Mouse (Mus musculus): ENCODE measurements around the gene Rbfox1. TPM values are rescaled to one million over a fixed set of nuclear protein-coding genes. Genes with fewer than 3 reads are reported as not detected.

Rbfox1 gene
- polyA plus RNA-seq, 1 experiment, result 4.0 TPM

- TF ChIP-seq CTCF (IDR thresholded peaks at IDR 0.05; ENCODE audit: insufficient read depth, low read length) (peak; percentile 72), POLR2A (IDR thresholded peaks at IDR 0.05; ENCODE audit: borderline replicate concordance, extremely low read depth, low read depth, low read length) (no peak)
- Histone ChIP-seq H3K4me1 (ENCODE audit: control insufficient read depth, insufficient read depth, low read length) (no peaks in the 10 kb centered on the region), H3K4me3 (replicated peaks; ENCODE audit: extremely low read depth, low read depth, low read length) (no peak overlapping the region)
- 59% methylated on average over 5 of the region's 5 CpGs for WGBS
- peak; percentile 9 for DNase-seq
These were observed 618.6 kb downstream of the Rbfox1 start for GRCm38 (mm10) chr16:6503573-6504331.

- no peak for TF ChIP-seq POLR2A (IDR thresholded peaks at IDR 0.05; ENCODE audit: borderline replicate concordance, extremely low read depth, low read depth, low read length)
- no peak for TF ChIP-seq CTCF (IDR thresholded peaks at IDR 0.05; ENCODE audit: insufficient read depth, low read length)
- WGBS, result 59% methylated on average over 5 of the region's 5 CpGs
- Histone ChIP-seq H3K4me1 (ENCODE audit: control insufficient read depth, insufficient read depth, low read length) (no peaks in the 10 kb centered on the region), H3K4me3 (replicated peaks; ENCODE audit: extremely low read depth, low read depth, low read length) (no peak overlapping the region)
- DNase-seq, result no peak
These were observed 623.8 kb downstream of the Rbfox1 start for GRCm38 (mm10) chr16:6508924-6509323.

DNA sequence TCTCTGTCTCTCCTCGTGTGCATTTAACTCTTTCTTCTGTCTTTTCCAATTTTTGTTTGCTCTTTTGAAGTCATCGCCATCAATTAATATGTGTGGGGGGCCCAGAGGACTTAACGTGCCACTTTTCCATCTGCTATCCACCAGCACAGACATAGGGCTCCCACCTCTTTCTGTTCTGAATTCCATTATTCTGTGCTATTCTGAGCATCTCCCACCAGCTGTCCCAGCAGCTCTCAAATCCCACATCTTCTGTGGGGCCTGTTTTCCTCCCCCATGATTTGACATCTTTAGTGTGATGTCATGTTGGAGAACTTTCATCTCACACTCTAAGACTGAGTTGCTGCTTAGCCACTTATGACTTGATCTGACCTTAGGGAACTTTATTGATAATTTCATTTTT, 634.3 kb downstream of the Rbfox1 start:
- no peaks in the 10 kb centered on the region for H3K4me1 ChIP-seq (ENCODE audit: control insufficient read depth, insufficient read depth, low read length)
- 70% methylated on average over 3 of the region's 3 CpGs for WGBS
- DNase-seq, result no peak
- no peak overlapping the region for H3K4me3 ChIP-seq (replicated peaks; ENCODE audit: extremely low read depth, low read depth, low read length)
- TF ChIP-seq CTCF (IDR thresholded peaks at IDR 0.05; ENCODE audit: insufficient read depth, low read length), result no peak
- TF ChIP-seq POLR2A (IDR thresholded peaks at IDR 0.05; ENCODE audit: borderline replicate concordance, extremely low read depth, low read depth, low read length), result no peak

- Histone ChIP-seq H3K4me1 (ENCODE audit: control insufficient read depth, insufficient read depth, low read length) (no peaks in the 10 kb centered on the region), H3K4me3 (replicated peaks; ENCODE audit: extremely low read depth, low read depth, low read length) (no peak overlapping the region)
- no peak for DNase-seq
- WGBS, result 54% methylated on average over 3 of the region's 3 CpGs
- no peak for TF ChIP-seq CTCF (IDR thresholded peaks at IDR 0.05; ENCODE audit: insufficient read depth, low read length)
These were observed 640.5 kb downstream of the Rbfox1 start for GRCm38 (mm10) chr16:6525507-6526170.

- no peak for TF ChIP-seq POLR2A (IDR thresholded peaks at IDR 0.05; ENCODE audit: borderline replicate concordance, extremely low read depth, low read depth, low read length)
- no peak for TF ChIP-seq CTCF (IDR thresholded peaks at IDR 0.05; ENCODE audit: insufficient read depth, low read length)
- Histone ChIP-seq H3K4me3 (replicated peaks; ENCODE audit: extremely low read depth, low read depth, low read length) (no peak overlapping the region), H3K4me1 (ENCODE audit: control insufficient read depth, insufficient read depth, low read length) (no peaks in the 10 kb centered on the region)
- 61% methylated on average over 3 of the region's 3 CpGs for WGBS
- DNase-seq, result no peak
These were observed 646.3 kb downstream of the Rbfox1 start for GRCm38 (mm10) chr16:6531459-6531858.

DNA sequence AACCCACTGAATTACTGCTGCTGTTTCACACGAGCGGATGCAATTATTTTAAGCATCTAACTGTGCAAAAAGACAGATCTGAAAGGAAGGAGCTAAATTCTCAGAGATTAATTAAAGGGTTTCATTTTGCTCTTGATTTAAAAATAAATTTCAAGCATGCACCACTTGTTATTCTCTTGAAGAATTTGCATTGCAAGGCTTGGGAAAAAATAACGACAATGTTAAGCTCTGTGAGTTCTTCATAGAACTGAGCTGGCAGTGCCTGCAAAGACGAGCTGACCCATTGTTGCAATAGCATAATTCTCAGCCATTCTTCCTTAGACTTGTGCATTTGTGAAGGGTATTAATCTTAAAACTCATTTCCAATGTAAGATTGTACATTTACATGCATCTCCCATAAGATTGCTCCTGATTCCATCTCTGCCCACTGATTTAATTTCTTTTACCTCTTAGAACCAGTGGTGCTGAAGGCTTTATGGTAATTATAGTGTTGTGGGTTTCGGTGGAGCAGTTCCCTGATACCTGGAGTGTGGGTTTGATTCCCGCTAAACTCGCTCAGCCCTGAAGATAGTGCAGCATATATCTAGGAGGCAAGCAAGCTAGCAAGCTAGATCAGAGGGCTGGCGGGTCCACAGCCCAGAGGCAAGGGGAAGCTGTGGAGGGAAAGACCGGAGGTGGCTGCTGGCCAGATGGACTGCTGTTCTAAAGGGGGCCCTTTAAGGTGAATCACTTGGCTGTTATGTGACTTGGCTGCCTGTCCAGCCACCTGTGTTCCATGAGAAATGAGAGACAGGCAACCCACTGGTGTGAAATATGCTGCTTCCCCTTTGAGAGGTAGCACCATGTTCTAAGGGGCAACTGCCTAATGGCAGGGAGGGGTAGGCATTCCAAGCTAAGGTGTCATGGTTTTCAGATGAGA, 647.2 kb downstream of the Rbfox1 start:
- Histone ChIP-seq H3K4me1 (ENCODE audit: control insufficient read depth, insufficient read depth, low read length) (no peaks in the 10 kb centered on the region), H3K4me3 (replicated peaks; ENCODE audit: extremely low read depth, low read depth, low read length) (no peak overlapping the region)
- TF ChIP-seq POLR2A (IDR thresholded peaks at IDR 0.05; ENCODE audit: borderline replicate concordance, extremely low read depth, low read depth, low read length) (no peak), CTCF (IDR thresholded peaks at IDR 0.05; ENCODE audit: insufficient read depth, low read length) (no peak)
- WGBS, result 77% methylated on average over 9 of the region's 9 CpGs
- DNase-seq, result no peak

DNA sequence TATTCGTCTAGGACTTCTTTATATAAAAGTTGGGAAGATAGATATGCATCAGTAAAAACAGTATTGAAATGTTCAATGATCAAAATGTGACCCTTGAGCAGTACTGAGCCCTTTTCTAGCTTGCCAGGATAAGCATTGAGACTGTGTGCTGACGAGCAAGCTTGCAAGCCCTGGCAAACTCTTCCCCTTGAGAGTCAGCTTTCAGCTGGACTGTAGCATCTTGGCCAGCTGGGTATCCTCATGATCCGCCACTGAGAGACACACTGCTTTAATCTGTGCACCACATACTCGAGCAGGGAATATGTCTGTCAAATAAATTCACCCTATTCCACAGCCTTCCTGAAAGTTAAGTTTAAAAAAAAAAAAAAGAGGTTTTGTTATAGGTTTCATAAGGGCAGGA, 670.6 kb downstream of the Rbfox1 start:
- WGBS, result 42% methylated on average over 4 of the region's 4 CpGs
- no peak for DNase-seq
- TF ChIP-seq CTCF (IDR thresholded peaks at IDR 0.05; ENCODE audit: insufficient read depth, low read length) (no peak), POLR2A (IDR thresholded peaks at IDR 0.05; ENCODE audit: borderline replicate concordance, extremely low read depth, low read depth, low read length) (no peak)
- H3K4me1 ChIP-seq (ENCODE audit: control insufficient read depth, insufficient read depth, low read length), result no peaks in the 10 kb centered on the region
- H3K4me3 ChIP-seq (replicated peaks; ENCODE audit: extremely low read depth, low read depth, low read length), result no peak overlapping the region

DNA sequence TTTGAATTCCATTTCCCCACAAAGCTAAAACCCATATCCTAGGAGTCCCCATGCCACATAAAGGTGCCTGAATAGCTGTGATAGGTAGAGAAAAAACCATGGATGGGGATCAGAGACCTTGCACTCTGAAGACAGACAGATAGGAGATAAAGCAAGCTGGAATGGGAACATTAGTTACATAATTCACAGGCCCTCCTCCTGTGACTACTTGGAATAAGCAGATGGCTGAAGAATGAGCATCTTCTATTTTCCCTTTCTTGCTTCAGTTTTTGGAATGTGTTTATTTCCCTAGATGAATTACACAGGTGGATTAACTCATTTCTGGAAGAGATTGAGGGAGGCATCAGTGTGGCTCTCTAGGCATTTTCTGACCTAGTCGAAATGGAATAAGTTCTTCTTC, 672.6 kb downstream of the Rbfox1 start:
- 73% methylated on average over 1 of the region's 1 CpGs for WGBS
- TF ChIP-seq POLR2A (IDR thresholded peaks at IDR 0.05; ENCODE audit: borderline replicate concordance, extremely low read depth, low read depth, low read length), result no peak
- TF ChIP-seq CTCF (IDR thresholded peaks at IDR 0.05; ENCODE audit: insufficient read depth, low read length), result no peak
- H3K4me3 ChIP-seq (replicated peaks; ENCODE audit: extremely low read depth, low read depth, low read length), result no peak overlapping the region
- DNase-seq, result no peak
- H3K4me1 ChIP-seq (ENCODE audit: control insufficient read depth, insufficient read depth, low read length), result no peaks in the 10 kb centered on the region

GRCm38 (mm10) chr16:6584700-6585099, 699.5 kb downstream of the Rbfox1 start:
- H3K4me3 ChIP-seq (replicated peaks; ENCODE audit: extremely low read depth, low read depth, low read length), result no peak overlapping the region
- TF ChIP-seq CTCF (IDR thresholded peaks at IDR 0.05; ENCODE audit: insufficient read depth, low read length) (no peak), POLR2A (IDR thresholded peaks at IDR 0.05; ENCODE audit: borderline replicate concordance, extremely low read depth, low read depth, low read length) (no peak)
- DNase-seq, result no peak
- no peaks in the 10 kb centered on the region for H3K4me1 ChIP-seq (ENCODE audit: control insufficient read depth, insufficient read depth, low read length)
- 92% methylated on average over 2 of the region's 2 CpGs for WGBS

Measured in lung, adult 2 months (tissue).